Mouse (Mus musculus): ENCODE results near the gene Ccnb2.

GRCm38 (mm10) chr9:70387410-70388119, 33.8 kb downstream of the Ccnb2 start:
- TF ChIP-seq POLR2A (IDR thresholded peaks at IDR 0.05; ENCODE audit: borderline replicate concordance, control insufficient read depth, low read depth, low read length) (no peak), CTCF (IDR thresholded peaks at IDR 0.05; ENCODE audit: control insufficient read depth, insufficient read depth, low read length) (no peak)
